Mouse (Mus musculus) CH12.LX (cell line): Measurements from ENCODE around the gene Tpst2. TPM values are rescaled to one million over a fixed set of nuclear protein-coding genes. Genes with fewer than 3 reads are reported as not detected.
A peak's percentile ranks its signal among the peaks of the same experiment; 100 is the strongest.

Experiments
- DNase-seq: peaks from one replicate; pipeline ENCODE4 v3.0.0-alpha.2; 2013; ENCODE audit errors: extremely low read depth
- H3K27ac ChIP-seq: 2 replicates; pipeline ENCODE4 v1.5.1; 2012; ENCODE audit warnings: low read depth, mild to moderate bottlenecking, control low read depth, moderate library complexity; ENCODE audit not compliant: insufficient read depth
- H3K27me3 ChIP-seq: replicated peaks from 2 replicates; pipeline ENCODE3; 2012; ENCODE audit warnings: inconsistent platforms
- H3K36me3 ChIP-seq, 2 experiments: replicated peaks in 1 of 2; 2 replicates each; pipeline versions ENCODE3 to v1.6.1; 2012; ENCODE audit warnings: inconsistent platforms in 1 of 2, low read length in 1 of 2, mild to moderate bottlenecking in 1 of 2, mixed read lengths in 1 of 2, moderate library complexity in 1 of 2; ENCODE audit not compliant: control insufficient read depth in 1 of 2, insufficient read depth in 1 of 2
- H3K4me1 ChIP-seq, 2 experiments: 2 replicates each; pipeline ENCODE4 v1.6.1; 2012; ENCODE audit warnings: inconsistent platforms in 1 of 2, moderate library complexity in 1 of 2; ENCODE audit not compliant: insufficient read depth in 2 of 2, control insufficient read depth in 1 of 2
- H3K4me2 ChIP-seq: 2 replicates; pipeline ENCODE4 v1.6.1; 2012; ENCODE audit warnings: low read depth, mild to moderate bottlenecking, control low read depth; ENCODE audit not compliant: poor library complexity, insufficient read depth, severe bottlenecking
- H3K4me3 ChIP-seq, 3 experiments: fragments of 150-350 bp in 1 of 3; sonication (generic) in 1 of 3; replicated peaks in 1 of 3; 2 replicates each; pipeline versions ENCODE3 to v1.5.1; 2011 to 2012; ENCODE audit warnings: low read depth in 2 of 3, low read length in 2 of 3, mild to moderate bottlenecking in 2 of 3, moderate library complexity in 2 of 3, control low read depth in 1 of 3, improper control_type of control experiment in 1 of 3, inconsistent platforms in 1 of 3, mixed read lengths in 1 of 3; ENCODE audit not compliant: poor library complexity in 1 of 3
- H3K79me2 ChIP-seq: replicated peaks from 2 replicates; pipeline ENCODE4 v1.6.1; 2012; ENCODE audit warnings: mild to moderate bottlenecking, moderate library complexity; ENCODE audit not compliant: control insufficient read depth, poor library complexity, insufficient read depth, severe bottlenecking; ENCODE audit errors: extremely low read depth
- H3K9ac ChIP-seq: 2 replicates; pipeline ENCODE4 v1.6.1; 2012; ENCODE audit warnings: low read depth, mild to moderate bottlenecking, control low read depth, moderate library complexity; ENCODE audit not compliant: insufficient read depth
- H3K9me3 ChIP-seq: replicated peaks from 2 replicates; pipeline ENCODE3; 2012; ENCODE audit warnings: low read length, inconsistent platforms, mixed read lengths
- CHD1 ChIP-seq: IDR thresholded peaks from 2 replicates; pipeline ENCODE4 v1.6.1; 2012; ENCODE audit warnings: low read depth, low read length, improper control_type of control experiment, inconsistent platforms
- CTCF ChIP-seq, 2 experiments: IDR thresholded peaks in 1 of 2; conservative IDR thresholded peaks in 1 of 2; 2 replicates each; pipeline ENCODE4 v1.5.1; 2011 to 2012; ENCODE audit warnings: low read depth in 2 of 2, low read length in 2 of 2, improper control_type of control experiment in 1 of 2, inconsistent platforms in 1 of 2, mild to moderate bottlenecking in 1 of 2, moderate library complexity in 1 of 2
- E2F4 ChIP-seq: IDR thresholded peaks from 2 replicates; pipeline ENCODE4 v1.6.1; 2011; ENCODE audit warnings: low read depth, low read length, improper control_type of control experiment; ENCODE audit not compliant: insufficient replicate concordance
- ELF1 ChIP-seq: IDR thresholded peaks from 2 replicates; pipeline ENCODE4 v1.6.1; 2014; ENCODE audit warnings: low read depth, mild to moderate bottlenecking, inconsistent platforms, low read length, improper control_type of control experiment
- EP300 ChIP-seq: IDR thresholded peaks from 2 replicates; pipeline ENCODE4 v1.6.1; 2011; ENCODE audit warnings: low read length, improper control_type of control experiment
- ETS1 ChIP-seq: conservative IDR thresholded peaks from 2 replicates; pipeline ENCODE4 v1.6.1; 2012; ENCODE audit warnings: low read depth, mild to moderate bottlenecking, inconsistent platforms, low read length, improper control_type of control experiment, moderate library complexity
- GABPA ChIP-seq: IDR thresholded peaks from 2 replicates; pipeline ENCODE4 v1.6.1; 2012; ENCODE audit warnings: low read depth, low read length, improper control_type of control experiment, inconsistent platforms; ENCODE audit not compliant: insufficient replicate concordance
- IRF4 ChIP-seq: IDR thresholded peaks from 2 replicates; pipeline ENCODE4 v1.6.1; 2014; ENCODE audit warnings: low read depth, mild to moderate bottlenecking, inconsistent platforms, low read length, improper control_type of control experiment
- JUN ChIP-seq: IDR thresholded peaks from 2 replicates; pipeline ENCODE4 v1.6.1; 2011; ENCODE audit warnings: low read depth, mild to moderate bottlenecking, low read length, improper control_type of control experiment, moderate library complexity; ENCODE audit not compliant: insufficient read depth
- KAT2A ChIP-seq: IDR thresholded peaks from 2 replicates; pipeline ENCODE4 v1.6.1; 2012; ENCODE audit warnings: low read length, improper control_type of control experiment, inconsistent platforms; ENCODE audit not compliant: insufficient replicate concordance
- MAFK ChIP-seq: IDR thresholded peaks from 2 replicates; pipeline ENCODE4 v1.6.1; 2011; ENCODE audit warnings: low read length, improper control_type of control experiment; ENCODE audit not compliant: insufficient replicate concordance
- MAZ ChIP-seq: IDR thresholded peaks from 2 replicates; pipeline ENCODE4 v1.6.1; 2012; ENCODE audit warnings: low read depth, mild to moderate bottlenecking, inconsistent platforms, low read length, improper control_type of control experiment, moderate library complexity
- MEF2A ChIP-seq: IDR thresholded peaks from 2 replicates; pipeline ENCODE4 v1.6.1; 2014; ENCODE audit warnings: low read depth, mild to moderate bottlenecking, inconsistent platforms, low read length, improper control_type of control experiment, borderline replicate concordance
- MXI1 ChIP-seq: IDR thresholded peaks from 2 replicates; pipeline ENCODE4 v1.6.1; 2011; ENCODE audit warnings: mild to moderate bottlenecking, low read depth, low read length, improper control_type of control experiment
- MYC ChIP-seq: IDR thresholded peaks from 2 replicates; pipeline ENCODE4 v1.6.1; 2011; ENCODE audit warnings: low read depth, mild to moderate bottlenecking, improper control_type of control experiment, low read length
- NELFE ChIP-seq: IDR thresholded peaks from 2 replicates; pipeline ENCODE4 v1.6.1; 2011; ENCODE audit warnings: low read depth, low read length, improper control_type of control experiment
- NRF1 ChIP-seq: IDR thresholded peaks from 2 replicates; pipeline ENCODE4 v1.6.1; 2014; ENCODE audit warnings: low read depth, mild to moderate bottlenecking, inconsistent platforms, low read length, improper control_type of control experiment, moderate library complexity
- RAD21 ChIP-seq: IDR thresholded peaks from 2 replicates; pipeline ENCODE4 v1.6.1; 2011; ENCODE audit warnings: low read depth, mild to moderate bottlenecking, low read length, improper control_type of control experiment, moderate library complexity
- RCOR1 ChIP-seq: conservative IDR thresholded peaks from 2 replicates; pipeline ENCODE4 v1.6.1; 2012; ENCODE audit warnings: low read depth, mild to moderate bottlenecking, inconsistent platforms, low read length, improper control_type of control experiment
- SMC3 ChIP-seq: IDR thresholded peaks from 2 replicates; pipeline ENCODE4 v1.6.1; 2011; ENCODE audit warnings: low read depth, low read length, improper control_type of control experiment
- USF1 ChIP-seq: IDR thresholded peaks from 2 replicates; pipeline ENCODE4 v1.6.1; 2014; ENCODE audit warnings: low read depth, mild to moderate bottlenecking, inconsistent platforms, low read length, improper control_type of control experiment
- ZC3H11A ChIP-seq: IDR thresholded peaks from 2 replicates; pipeline ENCODE4 v1.6.1; 2012; ENCODE audit warnings: low read depth, mild to moderate bottlenecking, inconsistent platforms, low read length, improper control_type of control experiment
- ZKSCAN1 ChIP-seq: IDR thresholded peaks from 2 replicates; pipeline ENCODE4 v1.6.1; 2012; ENCODE audit warnings: low read depth, inconsistent platforms, low read length, improper control_type of control experiment, borderline replicate concordance
- dilution Hi-C: fragments of 300-500 bp; cut with MboI; formaldehyde crosslinking; loops from 2 replicates; pipeline ENCODE4 v1.14.3; 2020; ENCODE audit warnings: low sequenced_read_pairs; ENCODE audit not compliant: extremely low pct_unique_long_range_greater_than_20kb, extremely low pct_ligation_motif_present
- in situ Hi-C: fragments of 300-500 bp; cut with MboI; formaldehyde crosslinking; loops from 3 replicates; pipeline ENCODE4 v1.14.3; 2019; ENCODE audit warnings: low sequenced_read_pairs, low pct_ligation_motif_present, low pct_unique_long_range_greater_than_20kb, mixed read lengths
- polyA plus RNA-seq: library from polyadenylated mRNA; unstranded; fragments of >175 nt; gene quantifications from 2 replicates; pipeline ENCODE4 v1.2.1, GENCODE M21; 2012; ENCODE audit warnings: low read depth; ENCODE audit not compliant: insufficient read length
- total RNA-seq, 2 experiments: library from RNA; depleted of rRNA; stranded (reverse); fragments of 300-350 nt in 1 of 2; fragments of >200 nt in 1 of 2; gene quantifications; 2 replicates each; pipeline ENCODE4 v1.2.3; 2012 to 2014

Tpst2 gene
- total and polyA plus RNA-seq, 3 experiments: 12.6 to 20.7 (median 15.6) TPM

GRCm38 (mm10) chr5:112335473-112335872 is 59.0 kb downstream of the Tpst2 start:
- Histone ChIP-seq H3K9me3 (no peaks in the 10 kb centered on the region), H3K36me3 (peaks cover 89 to 96% of the 10 kb centered on the region in 2 experiments), H3K9ac (no peak overlapping the region), H3K79me2 (no peaks in the 10 kb centered on the region), H3K4me3 (no peak overlapping the region), H3K27me3 (no peaks in the 10 kb centered on the region), H3K4me1 (no peaks in the 10 kb centered on the region), H3K4me2 (no peak overlapping the region), H3K27ac (no peak overlapping the region)
- DNase-seq: no peak
- TF ChIP-seq MYC (no peak), SMC3 (peak; percentile 76), RAD21 (peak; percentile 76), CTCF (conservative IDR thresholded peaks at IDR 0.05 in 1 of 2, IDR thresholded peaks at IDR 0.05 in 1 of 2; ENCODE audit: low read depth in 2 of 2, low read length in 2 of 2) (peak; percentile 41 to 79; a peak in 2 of 4 replicates), JUN (no peak), RCOR1 (no peak), MXI1 (no peak)
- dilution Hi-C loops: no loop called here
- in situ Hi-C loops: no loop called here

DNA sequence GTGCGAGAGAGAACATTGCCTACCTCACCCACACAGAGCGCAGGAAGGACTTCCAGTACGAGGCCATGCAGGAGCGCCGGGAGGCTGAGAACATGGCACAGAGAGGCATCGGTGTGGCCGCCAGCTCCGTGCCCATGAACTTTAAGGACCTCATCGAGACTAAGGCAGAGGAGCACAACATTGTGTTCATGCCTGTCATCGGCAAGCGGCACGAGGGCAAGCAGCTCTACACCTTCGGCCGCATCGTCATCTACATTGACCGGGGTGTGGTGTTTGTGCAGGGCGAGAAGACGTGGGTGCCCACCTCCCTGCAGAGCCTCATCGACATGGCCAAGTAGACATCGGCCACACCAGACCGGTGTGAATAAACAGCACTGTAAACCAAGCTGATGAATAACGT is 60.5 kb downstream of the Tpst2 start:
- DNase-seq: no peak
- TF ChIP-seq E2F4: no peak
- TF ChIP-seq ETS1: no peak
- TF ChIP-seq NELFE: no peak
- TF ChIP-seq MYC: no peak
- TF ChIP-seq MAFK: no peak
- TF ChIP-seq GABPA: no peak
- no peak for TF ChIP-seq MAZ
- no peak for TF ChIP-seq IRF4
- no peak for TF ChIP-seq ZKSCAN1
- no peak for TF ChIP-seq ZC3H11A
- no peak for TF ChIP-seq CHD1
- TF ChIP-seq USF1: no peak
- TF ChIP-seq MEF2A: no peak
- no peak for TF ChIP-seq RCOR1
- TF ChIP-seq EP300: no peak
- TF ChIP-seq NRF1: no peak
- TF ChIP-seq KAT2A: no peak
- TF ChIP-seq SMC3: no peak
- TF ChIP-seq ELF1: no peak
- Histone ChIP-seq H3K4me3 (no peak overlapping the region), H3K79me2 (no peaks in the 10 kb centered on the region; the same call in 1 of the 2 replicates), H3K4me2 (no peak overlapping the region), H3K36me3 (peaks cover 74 to 88% of the 10 kb centered on the region in 2 experiments), H3K9me3 (no peaks in the 10 kb centered on the region), H3K9ac (no peak overlapping the region), H3K4me1 (peaks cover 2 to 13% of the 10 kb centered on the region in 2 experiments; a peak in 2 of 4 replicates), H3K27me3 (no peaks in the 10 kb centered on the region), H3K27ac (no peak overlapping the region)
- dilution Hi-C loops: no loop called here
- in situ Hi-C loops: no loop called here
